Mouse (Mus musculus): ENCODE measurements around the gene Osgepl1. TPM values are rescaled to one million over a fixed set of nuclear protein-coding genes. Genes with fewer than 3 reads are reported as not detected.

Osgepl1 gene
- polyA plus RNA-seq, 1 experiment: 10.2 TPM

DNA sequence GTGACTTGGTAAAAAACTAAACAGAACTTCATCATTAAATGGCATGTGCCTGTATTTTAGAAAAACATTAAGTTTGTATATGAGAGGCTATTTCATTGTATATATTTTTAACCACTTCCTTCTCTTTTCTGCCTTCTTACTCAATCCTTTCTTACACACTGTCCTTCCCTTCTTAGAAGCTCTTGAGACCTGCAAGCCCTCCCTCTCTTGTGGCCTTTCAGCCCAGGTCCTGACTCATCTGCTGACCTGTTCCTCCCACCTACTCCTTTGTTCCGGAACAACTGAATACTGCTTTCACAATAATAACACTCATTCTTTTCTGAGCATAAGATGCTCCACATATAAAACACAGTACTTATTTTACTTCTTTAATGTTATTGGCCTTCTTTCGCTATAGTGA is 27.6 kb downstream of the Osgepl1 start:
- H3K27me3 ChIP-seq (replicated peaks; ENCODE audit: control insufficient read depth, insufficient read depth, low read length): no peaks in the 10 kb centered on the region
- H3K4me3 ChIP-seq (ENCODE audit: insufficient read depth, low read depth, low read length): no peak overlapping the region
- peaks cover 2% of the 10 kb centered on the region for H3K36me3 ChIP-seq (ENCODE audit: control insufficient read depth, insufficient read depth, low read length)
- no peak overlapping the region for H3K27ac ChIP-seq (ENCODE audit: insufficient read depth, low read depth, low read length)
- TF ChIP-seq CTCF (conservative IDR thresholded peaks at IDR 0.05; ENCODE audit: insufficient read depth, insufficient read length, low read depth, low read length) (no peak), POLR2A (IDR thresholded peaks at IDR 0.05; ENCODE audit: low read depth, low read length) (no peak)
- WGBS: over 99% methylated on average over 2 of the region's 2 CpGs
- no peak for DNase-seq
- no peaks in the 10 kb centered on the region for H3K4me1 ChIP-seq (ENCODE audit: control insufficient read depth, insufficient read depth, low read length)

DNA sequence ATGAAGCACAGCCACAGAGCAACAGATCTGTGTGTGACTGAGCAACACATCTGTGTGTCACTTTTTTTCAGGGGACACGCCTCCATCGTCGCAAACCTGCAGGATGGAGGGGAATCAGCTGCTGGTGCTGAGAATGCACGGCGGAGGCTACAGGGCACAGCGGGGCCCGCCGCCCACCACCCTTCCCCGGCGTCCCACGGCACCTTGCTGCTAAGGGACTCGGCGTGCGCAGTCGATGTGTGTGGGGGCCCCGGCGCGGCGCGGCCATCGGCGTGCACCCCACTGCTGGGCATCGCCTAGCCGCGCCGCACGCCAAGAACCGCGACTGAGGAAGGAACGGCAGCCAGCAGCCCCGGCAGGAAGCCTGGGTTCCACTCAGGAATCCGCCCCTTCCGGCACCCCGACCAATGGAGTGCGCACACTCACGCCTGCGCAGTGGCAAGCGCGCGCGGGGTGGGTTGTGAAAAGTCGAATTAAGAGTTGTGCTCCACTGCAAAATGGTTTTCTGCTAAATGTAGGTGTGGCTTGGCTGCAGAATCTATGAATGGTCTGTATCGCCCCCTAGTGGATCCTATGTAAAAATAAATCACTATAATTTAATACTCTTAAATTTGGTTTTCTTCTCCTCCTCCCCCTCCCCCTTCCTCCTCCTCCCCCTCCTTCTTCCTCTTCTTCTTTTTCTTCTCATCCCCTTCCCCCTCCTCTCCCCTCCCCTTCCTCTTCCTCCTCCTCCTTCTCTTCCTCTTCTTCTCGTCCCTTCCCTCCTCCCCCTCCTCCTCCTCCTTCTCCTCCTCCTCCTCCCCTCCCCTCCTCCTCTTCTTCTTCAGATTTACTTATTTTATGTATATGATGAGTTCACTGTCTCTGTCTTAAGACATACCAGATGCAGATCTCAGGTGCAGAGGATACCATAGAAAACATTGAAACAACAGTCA is 39.2 kb downstream of the Osgepl1 start, which contains the start of the genes Asdurf, Gm28551 and Asnsd1:
Asdurf (minus strand) TSS at position 293 of the 935 bp plus-strand sequence.
Gm28551 (minus strand) TSS at position 341 of the 935 bp plus-strand sequence.
Asnsd1 (minus strand) TSS at position 426 of the 935 bp plus-strand sequence.
- 0 out of 2 replicates have a peak within 1 kb of the TSS, but pooled peaks have one; percentile 11 for H3K27ac ChIP-seq (ENCODE audit: insufficient read depth, low read depth, low read length)
- peaks cover 4% of the 10 kb centered on the region for H3K36me3 ChIP-seq (ENCODE audit: control insufficient read depth, insufficient read depth, low read length)
- TF ChIP-seq CTCF (conservative IDR thresholded peaks at IDR 0.05; ENCODE audit: insufficient read depth, insufficient read length, low read depth, low read length): peak; percentile 25; the same call in 1 of the 2 replicates
- TF ChIP-seq POLR2A (IDR thresholded peaks at IDR 0.05; ENCODE audit: low read depth, low read length): peak; percentile 45
- H3K27me3 ChIP-seq (replicated peaks; ENCODE audit: control insufficient read depth, insufficient read depth, low read length): no peaks in the 10 kb centered on the region
- peak; percentile 99 for DNase-seq
- WGBS: under 1% methylated on average over 43 of the region's 44 CpGs
- H3K4me1 ChIP-seq (ENCODE audit: control insufficient read depth, insufficient read depth, low read length): no peaks in the 10 kb centered on the region
- H3K4me3 ChIP-seq (ENCODE audit: insufficient read depth, low read depth, low read length): peak within 1 kb of the TSS; percentile 87

DNA sequence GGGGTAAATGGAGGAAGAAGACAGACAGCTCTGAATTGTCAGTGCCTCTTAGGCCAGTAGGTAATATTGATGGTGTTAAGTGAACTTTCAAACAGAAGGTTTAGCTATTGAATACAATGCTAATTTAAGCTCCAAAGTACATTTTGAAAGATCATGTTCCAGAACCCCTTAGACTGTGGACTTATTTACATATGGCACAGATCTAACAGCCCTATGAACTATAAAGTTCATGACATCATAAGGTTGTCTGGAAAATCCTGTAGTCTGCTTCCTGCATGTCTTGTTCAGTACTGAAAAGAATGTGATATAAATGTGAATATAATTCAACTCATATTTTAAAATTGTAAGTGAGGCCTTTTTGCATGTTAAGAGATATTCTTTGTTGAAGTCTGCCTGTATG is 45.6 kb downstream of the Osgepl1 start:
- H3K4me3 ChIP-seq (ENCODE audit: insufficient read depth, low read depth, low read length): no peak overlapping the region
- H3K27ac ChIP-seq (ENCODE audit: insufficient read depth, low read depth, low read length): no peak overlapping the region
- no peaks in the 10 kb centered on the region for H3K27me3 ChIP-seq (replicated peaks; ENCODE audit: control insufficient read depth, insufficient read depth, low read length)
- no peaks in the 10 kb centered on the region for H3K36me3 ChIP-seq (ENCODE audit: control insufficient read depth, insufficient read depth, low read length)
- no peak for DNase-seq
- TF ChIP-seq CTCF (conservative IDR thresholded peaks at IDR 0.05; ENCODE audit: insufficient read depth, insufficient read length, low read depth, low read length): no peak
- TF ChIP-seq POLR2A (IDR thresholded peaks at IDR 0.05; ENCODE audit: low read depth, low read length): no peak
- H3K4me1 ChIP-seq (ENCODE audit: control insufficient read depth, insufficient read depth, low read length): no peaks in the 10 kb centered on the region

Other genes with a start within 250 kb of the Osgepl1 start
- gene 1700019A02Rik, start 126.0 kb upstream of the Osgepl1 start, polyA plus RNA-seq (2012; rRNA removed): not detected in 2 replicates
- 1.3 and 1.9 TPM in 2 replicates for gene Pms1, start 16.6 kb upstream of the Osgepl1 start, polyA plus RNA-seq (2012; rRNA removed)
- gene Ormdl1, start 16.5 kb upstream of the Osgepl1 start, polyA plus RNA-seq (2012; rRNA removed): 7.5 and 9.8 TPM in 2 replicates
- gene Gm28778, start 16.5 kb upstream of the Osgepl1 start, polyA plus RNA-seq (2012; rRNA removed): 14.9 and 22.1 TPM in 2 replicates
- gene Asdurf, start 39.0 kb downstream of the Osgepl1 start, polyA plus RNA-seq (2012; rRNA removed): not detected in 2 replicates
- not detected in 2 replicates for gene Gm28551, start 39.0 kb downstream of the Osgepl1 start, polyA plus RNA-seq (2012; rRNA removed)
- gene Asnsd1, start 39.1 kb downstream of the Osgepl1 start, polyA plus RNA-seq (2012; rRNA removed): 6.1 and 9.2 TPM in 2 replicates